Mouse (Mus musculus): ENCODE data around the gene Poldip3.
A peak's percentile ranks its signal among the peaks of the same experiment; 100 is the strongest.
"Not testable (repeated sequence)": the region's sequence is repeated elsewhere in the genome, so short reads cannot be mapped to it uniquely, and the experiment has no call there.

Poldip3 gene

DNA sequence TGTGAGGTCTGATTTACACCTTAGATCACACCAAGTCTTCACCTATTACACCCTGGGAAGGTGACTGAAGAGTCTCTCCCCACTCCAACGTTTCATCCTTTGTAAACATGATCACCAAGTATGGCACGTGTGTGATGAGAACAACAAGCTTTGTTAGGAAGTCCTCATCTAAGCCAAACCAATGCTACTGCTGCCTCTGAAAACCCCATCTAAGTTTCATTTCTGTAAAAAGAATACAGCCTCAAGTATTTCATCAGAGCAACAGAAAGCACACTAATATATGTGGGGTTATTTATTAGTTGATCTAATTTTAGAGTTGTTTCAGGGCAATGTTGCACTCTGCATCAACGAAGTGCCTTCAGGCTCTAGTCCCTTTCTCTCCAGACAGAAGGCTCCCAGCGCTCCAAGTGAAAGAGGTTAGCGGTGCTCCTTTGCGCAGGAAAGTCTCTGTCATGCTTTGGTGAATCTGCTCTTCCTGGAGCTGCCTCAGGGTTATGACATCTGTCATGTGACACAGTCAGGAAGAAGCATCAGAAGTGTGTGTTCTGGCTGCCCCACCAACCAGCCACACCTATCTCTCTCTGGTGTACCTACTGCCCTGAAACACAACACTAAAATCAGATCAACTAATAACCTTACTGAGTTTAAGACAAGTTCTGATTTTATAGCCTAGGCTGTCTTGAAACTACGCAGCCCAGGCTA, 19.5 kb downstream of the Poldip3 start:
- DNase-seq (ENCODE audit: low read depth in 1 of 2, low spot score in 2 of 2) = peak; percentile 23 to 30

- not testable (repeated sequence) for DNase-seq (ENCODE audit: low read depth in 1 of 2, low spot score in 2 of 2)
Measured at GRCm38 (mm10) chr15:83127037-83127436, 22.1 kb downstream of the Poldip3 start.

DNA sequence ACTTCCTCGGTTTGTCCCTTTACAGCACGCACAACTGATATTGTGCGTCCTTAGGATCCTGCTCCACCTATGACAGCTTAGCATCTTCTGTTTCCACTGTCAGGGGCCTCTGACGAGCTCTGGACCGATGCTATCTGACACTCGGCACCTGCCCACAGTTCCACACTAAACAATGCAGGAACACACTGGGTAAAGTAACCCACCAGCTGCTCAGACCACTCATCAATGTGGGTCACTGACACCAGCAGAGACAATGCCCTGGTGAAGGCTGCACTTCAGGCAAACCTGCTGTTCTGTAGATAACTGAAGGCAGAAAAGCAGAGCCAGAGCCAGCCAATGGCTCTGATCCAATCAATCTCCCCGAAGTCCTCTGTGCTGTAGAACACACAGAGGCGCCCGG, 22.6 kb downstream of the Poldip3 start:
- no peak for DNase-seq (ENCODE audit: low read depth in 1 of 2, low spot score in 2 of 2)

GRCm38 (mm10) chr15:83124625-83125024, 24.6 kb downstream of the Poldip3 start:
- no peak for DNase-seq (ENCODE audit: low read depth in 1 of 2, low spot score in 2 of 2)

GRCm38 (mm10) chr15:83122566-83123145, 26.5 kb downstream of the Poldip3 start, which contains the start of gene Rrp7a:
Gene Rrp7a (minus strand): TSS chr15:83122801.
- DNase-seq (ENCODE audit: low read depth in 1 of 2, low spot score in 2 of 2) = peak; percentile 55 to 76

DNA sequence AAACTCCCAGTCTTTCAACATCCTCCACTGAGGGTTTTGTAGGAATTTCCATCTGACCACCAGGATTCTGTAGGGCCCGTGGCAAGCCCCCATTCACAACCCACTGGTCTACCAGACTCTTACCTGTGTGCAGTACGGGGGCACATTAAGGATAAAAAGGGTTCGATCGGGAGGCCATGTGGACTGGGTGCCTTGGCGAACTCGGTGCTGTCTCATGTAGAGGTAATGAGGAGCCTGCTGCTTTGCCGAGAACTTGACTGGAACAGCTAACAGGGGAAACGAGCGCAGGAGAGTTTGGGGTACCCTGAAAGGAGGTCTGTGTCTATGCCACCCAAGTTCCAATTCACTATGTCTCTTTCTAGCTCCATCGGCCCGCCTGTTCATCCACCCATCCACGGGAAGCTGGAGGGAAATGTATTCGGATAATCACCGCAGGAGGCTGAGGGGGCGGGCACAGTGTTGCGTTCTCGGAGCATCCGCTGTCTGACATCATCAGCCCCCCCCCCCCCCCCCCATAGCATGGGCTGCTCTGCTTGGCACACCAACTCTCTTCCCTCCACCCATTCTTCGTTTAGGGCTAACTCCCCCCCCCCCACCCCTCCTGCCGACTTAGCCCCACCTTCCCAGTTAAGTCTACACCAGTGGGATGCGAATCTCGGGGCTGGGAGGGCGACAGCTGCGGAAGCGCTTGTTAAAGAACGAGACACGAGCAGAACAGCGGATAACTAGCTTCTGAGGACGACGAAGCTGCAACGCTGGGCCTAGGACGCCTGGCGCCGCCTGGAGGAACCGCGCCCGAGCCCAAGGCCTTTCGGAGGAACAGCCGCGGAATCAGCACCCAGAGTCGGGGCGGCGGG, 27.2 kb downstream of the Poldip3 start:
- no peak for DNase-seq (ENCODE audit: low read depth in 1 of 2, low spot score in 2 of 2)

DNA sequence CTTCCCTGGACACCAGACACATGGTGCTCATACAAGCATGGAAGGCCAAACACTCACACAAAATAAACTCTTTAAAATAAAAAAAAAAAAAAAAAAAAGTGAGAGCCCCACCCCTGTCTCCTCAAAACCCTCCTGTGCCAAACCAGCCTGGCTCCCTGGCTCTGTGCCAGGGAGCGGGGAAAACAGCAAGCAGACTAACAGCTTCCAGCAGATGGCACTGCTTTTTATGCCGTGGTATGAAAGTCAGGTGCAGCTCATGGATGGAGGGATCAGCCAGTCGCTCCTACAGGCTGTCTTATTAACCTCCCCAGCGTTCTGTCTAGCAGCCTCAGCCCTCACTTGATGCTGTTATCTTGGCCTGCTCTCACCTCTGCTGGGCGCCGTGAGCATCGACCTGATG, 30.8 kb downstream of the Poldip3 start:
- no peak for DNase-seq (ENCODE audit: low read depth in 1 of 2, low spot score in 2 of 2)

DNA sequence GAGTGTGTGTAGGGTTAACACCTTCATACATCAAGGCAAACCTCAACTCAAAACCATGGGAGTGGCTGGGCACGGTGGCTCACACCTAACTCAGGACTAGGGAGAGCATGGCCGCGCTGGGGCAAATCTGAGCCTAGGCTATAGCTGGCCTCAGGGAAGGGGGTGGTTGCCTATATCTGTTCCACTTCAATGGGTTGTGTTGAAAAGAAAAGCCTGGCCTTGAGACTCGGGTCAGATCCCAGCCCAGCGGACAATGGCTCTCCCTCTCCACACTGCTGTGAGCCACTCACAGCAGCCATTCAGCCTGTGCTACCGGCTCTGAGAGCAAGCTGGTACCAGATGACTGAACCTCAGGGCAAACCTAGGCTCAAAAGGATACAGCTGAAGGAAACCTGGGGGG, 34.1 kb downstream of the Poldip3 start:
- no peak for DNase-seq (ENCODE audit: low read depth in 1 of 2, low spot score in 2 of 2)

DNA sequence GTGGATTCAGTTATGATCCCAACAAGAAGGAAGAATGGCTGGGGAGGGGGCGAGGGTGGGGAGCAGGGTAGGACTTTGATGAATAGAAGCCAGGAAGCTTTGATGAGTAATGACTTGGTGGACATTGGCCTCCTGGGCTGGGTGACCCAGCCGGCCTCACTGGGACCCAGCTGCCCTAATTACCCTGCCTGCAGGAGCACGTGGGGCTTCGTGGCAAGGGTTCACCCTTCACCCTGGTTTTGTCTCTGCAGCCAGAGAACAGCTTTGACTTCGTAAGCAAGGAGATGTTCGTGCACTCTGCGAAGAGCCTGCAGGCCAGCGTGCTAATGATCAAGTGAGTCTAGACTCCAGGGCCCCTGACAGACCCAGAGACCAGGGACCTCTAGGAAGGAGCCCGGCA, 35.1 kb downstream of the Poldip3 start:
- no peak for DNase-seq (ENCODE audit: low read depth in 1 of 2, low spot score in 2 of 2)

DNA sequence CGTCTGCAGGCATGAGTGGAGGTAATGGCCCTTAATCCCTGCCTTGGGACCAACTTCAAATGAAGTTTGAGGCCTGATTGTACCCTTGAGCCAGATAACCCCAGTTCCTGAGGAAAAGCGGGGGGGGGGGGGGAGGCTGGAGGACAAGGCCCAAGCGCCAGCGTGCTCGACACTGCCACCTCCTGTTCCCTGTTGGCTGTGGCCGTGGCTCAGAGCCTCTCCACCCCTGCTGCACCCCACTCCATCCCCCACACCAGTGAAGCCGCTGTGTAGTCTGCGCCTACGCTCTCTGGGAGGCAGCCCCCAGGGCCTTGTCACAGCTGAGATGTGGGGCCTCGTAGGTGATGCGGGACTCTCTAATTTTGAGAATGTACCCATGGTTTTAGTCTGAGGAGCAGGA, 36.3 kb downstream of the Poldip3 start:
- DNase-seq (ENCODE audit: low read depth in 1 of 2, low spot score in 2 of 2) = no peak

GRCm38 (mm10) chr15:83111874-83112273, 37.3 kb downstream of the Poldip3 start:
- no peak for DNase-seq (ENCODE audit: low read depth in 1 of 2, low spot score in 2 of 2)

DNA sequence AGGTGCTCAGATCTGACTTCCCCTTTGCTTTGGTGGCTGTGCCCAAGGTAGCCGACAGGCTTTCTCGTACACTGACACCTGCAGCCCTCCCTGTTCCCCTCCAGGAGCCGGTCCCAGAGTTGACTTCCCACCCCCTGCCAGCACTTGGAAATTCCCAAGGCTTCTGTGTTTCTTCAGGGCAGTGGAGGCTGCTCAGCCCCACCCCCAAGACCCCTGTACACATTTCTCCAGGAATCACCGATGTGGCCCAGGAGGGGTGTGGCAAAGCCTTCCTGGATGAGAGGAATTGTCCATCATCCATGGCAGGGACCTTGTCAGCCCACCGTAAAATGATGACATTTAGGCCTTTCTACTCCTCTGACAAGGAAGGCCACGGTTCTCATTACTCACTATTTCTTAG, 37.9 kb downstream of the Poldip3 start:
- no peak for DNase-seq (ENCODE audit: low read depth in 1 of 2, low spot score in 2 of 2)

DNA sequence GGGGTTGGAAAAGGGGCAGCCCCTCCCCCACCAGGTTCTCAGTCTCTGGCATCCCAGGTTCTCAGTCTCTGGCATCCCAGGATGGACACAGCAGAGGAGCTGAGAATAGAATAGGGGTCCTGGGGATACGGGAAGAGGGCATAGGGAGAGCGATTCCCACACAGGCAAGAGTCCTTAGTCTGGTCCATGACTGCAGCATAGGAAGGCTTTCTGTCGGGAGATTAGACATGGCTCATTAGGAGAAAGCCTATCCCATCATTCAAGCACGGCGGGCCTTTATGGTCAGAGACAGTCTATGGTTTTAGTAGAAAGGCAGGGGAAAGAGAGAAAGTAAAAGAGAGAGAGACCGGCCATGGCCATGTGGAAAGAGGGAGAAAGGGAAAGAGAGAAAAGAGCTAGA, 41.4 kb downstream of the Poldip3 start:
- no peak for DNase-seq (ENCODE audit: low read depth in 1 of 2, low spot score in 2 of 2)

DNA sequence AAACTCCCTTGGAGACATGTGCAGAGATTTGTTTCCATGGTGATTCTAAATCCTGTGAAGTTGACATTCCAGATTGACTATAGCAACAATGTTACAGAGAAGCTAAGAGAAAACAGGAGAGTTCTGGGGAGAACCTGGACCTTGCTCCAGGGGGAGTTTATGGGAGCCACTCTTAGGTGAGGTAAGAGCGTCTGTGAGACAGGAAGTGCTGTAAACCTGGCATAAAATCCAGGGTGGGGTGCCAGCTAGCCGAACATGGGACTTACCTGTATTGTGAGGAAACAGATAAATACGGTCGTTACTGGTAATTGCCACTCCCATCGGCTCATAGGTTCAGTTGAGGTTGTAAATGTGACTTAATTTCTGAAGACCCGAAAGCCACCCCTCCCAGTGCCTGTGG, 42.8 kb downstream of the Poldip3 start:
- DNase-seq (ENCODE audit: low read depth in 1 of 2, low spot score in 2 of 2) = no peak

DNA sequence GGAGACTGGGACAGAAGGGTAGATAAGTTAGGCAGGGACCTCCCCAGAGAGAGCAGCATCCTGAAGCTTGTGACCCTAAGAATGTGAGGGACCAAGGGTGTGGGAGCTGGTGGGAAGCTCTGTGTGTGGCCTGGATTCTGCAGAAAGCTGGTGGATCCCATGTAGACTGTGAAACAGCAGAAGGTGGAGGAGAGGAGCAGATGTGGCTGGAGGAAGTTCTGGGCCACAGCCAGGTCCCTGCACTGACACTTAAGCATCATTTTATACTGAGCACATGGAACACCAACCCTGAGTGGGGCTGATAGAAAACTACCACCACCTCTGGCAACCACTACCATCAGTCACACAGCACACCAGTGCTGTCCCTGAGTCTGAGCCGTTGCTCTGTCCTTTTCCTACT, 46.1 kb downstream of the Poldip3 start:
- no peak for DNase-seq (ENCODE audit: low read depth in 1 of 2, low spot score in 2 of 2)

GRCm38 (mm10) chr15:83100332-83100662, 48.9 kb downstream of the Poldip3 start:
- no peak for DNase-seq (ENCODE audit: low read depth in 1 of 2, low spot score in 2 of 2)

DNA sequence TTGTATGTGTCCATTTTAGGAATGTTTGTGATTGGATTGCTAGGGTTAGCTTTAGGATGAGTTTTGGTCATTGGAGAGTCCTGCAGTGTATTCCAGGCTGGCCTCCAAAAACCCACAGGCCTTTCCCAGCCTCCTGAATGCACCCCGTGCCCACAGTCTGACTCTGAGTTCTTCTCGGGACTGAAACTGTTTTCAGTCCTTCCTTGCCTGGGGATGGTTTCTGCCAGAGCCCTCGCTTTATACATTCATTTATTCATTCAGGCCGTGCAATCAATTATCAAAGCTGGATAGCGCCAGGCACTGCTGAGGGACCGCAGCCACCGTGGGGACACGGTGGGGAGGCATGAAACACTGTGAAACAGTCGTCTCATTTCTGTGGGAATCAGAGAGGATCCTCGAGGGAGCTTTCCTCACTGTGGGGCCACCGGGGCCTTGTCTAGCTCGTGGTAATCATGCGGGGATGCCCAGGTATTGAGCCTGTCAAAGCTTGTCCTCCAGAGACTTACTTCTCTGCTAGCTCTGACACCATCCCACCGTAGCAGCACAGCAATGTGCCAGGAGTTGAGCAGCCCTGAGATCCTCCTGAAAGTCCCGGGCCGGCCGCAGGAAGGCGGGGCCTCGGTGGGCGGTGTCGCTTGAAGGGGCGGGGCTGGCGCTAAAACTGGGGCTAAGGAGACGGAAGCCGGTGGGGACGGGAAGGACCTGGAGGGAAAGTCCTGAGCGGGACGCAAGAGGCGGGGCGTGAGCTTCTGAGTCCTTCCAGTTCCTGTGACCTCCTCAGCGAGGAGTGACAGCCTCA, 49.5 kb downstream of the Poldip3 start:
- DNase-seq (ENCODE audit: low read depth in 1 of 2, low spot score in 2 of 2) = peak; percentile 92 to 95

GRCm38 (mm10) chr15:83095950-83096349, 53.2 kb downstream of the Poldip3 start:
- DNase-seq (ENCODE audit: low read depth in 1 of 2, low spot score in 2 of 2) = no peak

DNA sequence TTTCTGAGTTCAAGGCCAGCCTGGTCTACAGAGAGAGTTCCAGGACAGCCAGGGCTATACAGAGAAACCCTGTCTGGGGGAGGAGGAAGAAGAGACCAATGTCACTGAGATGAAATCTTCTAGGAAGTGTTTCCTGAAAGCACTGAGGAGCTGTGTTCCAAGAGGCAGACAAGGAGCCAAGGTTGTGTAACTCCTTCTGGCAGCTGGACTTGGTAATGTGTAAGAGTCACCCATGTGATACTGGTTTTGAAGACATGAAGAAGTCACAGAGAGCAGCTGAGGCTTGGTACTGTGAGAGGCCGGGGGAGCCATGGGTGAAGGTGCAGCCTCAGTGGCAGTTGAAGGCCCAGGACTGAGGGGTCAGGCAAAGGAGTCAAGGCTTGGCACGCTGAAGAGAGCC, 55.5 kb downstream of the Poldip3 start:
- DNase-seq (ENCODE audit: low read depth in 1 of 2, low spot score in 2 of 2) = no peak

- no peak for DNase-seq (ENCODE audit: low read depth in 1 of 2, low spot score in 2 of 2)
Measured at GRCm38 (mm10) chr15:83090874-83091273, 58.3 kb downstream of the Poldip3 start.

GRCm38 (mm10) chr15:83089429-83089605, 59.9 kb downstream of the Poldip3 start, which contains the start of gene Serhl:
Gene Serhl (plus strand): TSS chr15:83089506.
- DNase-seq (ENCODE audit: low read depth in 1 of 2, low spot score in 2 of 2) = no peak

All from monocyte, adult 2 months (primary cell).